Mouse (Mus musculus) forelimb bud, embryonic 11.5 days (tissue): ENCODE results near the gene Mapre3.
A peak's percentile ranks its signal among the peaks of the same experiment; 100 is the strongest.

ENCODE experiments used
- DNase-seq: peaks from one replicate; pipeline ENCODE4 v3.0.0-alpha.2; 2012; ENCODE audit warnings: low read depth, low spot score

Mapre3 gene

GRCm38 (mm10) chr5:30824124-30824988, 9.9 kb downstream of the Mapre3 start:
- no peak for DNase-seq

DNA sequence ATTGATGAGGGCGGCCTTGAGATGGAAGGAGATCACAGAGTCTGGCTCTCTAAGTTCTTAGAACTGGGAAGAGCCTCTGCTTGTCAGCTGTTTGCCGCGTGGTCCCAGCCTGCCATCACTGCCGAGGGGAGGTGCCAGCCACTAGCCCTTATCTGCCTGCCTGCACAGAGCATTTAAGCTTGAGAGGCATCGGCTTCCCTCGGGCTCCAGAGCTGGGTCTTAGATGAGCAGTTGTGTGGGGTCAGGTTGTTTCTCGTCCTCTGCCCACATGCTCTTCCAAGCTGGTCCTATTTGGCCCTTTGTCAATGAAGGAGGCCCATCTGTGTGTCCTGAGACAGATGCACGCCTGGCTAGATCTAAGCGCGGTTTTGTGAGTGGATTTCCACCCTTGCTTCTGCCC, 10.7 kb downstream of the Mapre3 start:
- no peak for DNase-seq

DNA sequence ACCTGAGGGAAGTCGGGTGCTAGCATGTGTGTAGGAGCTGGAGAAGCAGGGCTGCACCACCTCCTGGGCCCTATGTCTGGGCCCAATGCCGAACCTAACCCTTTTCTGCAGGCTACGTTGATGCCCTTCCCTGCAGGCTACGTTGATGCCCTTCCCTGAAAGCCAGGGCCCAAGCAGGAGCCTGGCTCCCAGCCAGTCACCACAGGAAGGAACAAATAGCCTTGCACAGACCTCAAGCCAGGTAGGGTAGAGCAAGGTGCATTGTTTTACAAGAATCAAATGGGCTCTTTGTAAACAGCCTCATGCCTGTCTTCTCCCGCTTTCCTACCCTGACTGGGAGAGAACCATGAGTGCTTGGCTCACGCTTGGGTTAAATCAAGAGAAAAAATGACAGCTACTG, 11.4 kb downstream of the Mapre3 start:
- DNase-seq: no peak

- DNase-seq: no peak
Observed at GRCm38 (mm10) chr5:30833416-30833815, 19.0 kb downstream of the Mapre3 start.

DNA sequence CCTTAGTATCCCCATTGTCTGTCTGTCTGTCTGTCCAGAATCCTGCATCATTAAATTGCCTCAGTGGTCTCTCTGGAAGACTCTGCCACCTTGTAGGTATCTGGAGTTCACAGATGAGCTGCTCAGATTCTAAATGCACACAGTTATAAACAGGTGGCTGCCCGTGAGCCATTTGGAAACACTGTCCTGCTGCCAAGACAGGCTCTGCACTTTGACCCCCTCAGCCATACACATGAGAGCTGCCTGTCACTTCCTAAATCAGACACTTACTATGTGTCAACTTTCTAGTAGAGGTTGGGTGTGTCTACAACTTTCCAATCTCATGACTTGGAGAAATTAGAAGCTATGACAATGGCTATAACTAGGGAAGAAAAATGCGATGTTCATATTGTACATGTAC, 25.3 kb downstream of the Mapre3 start:
- no peak for DNase-seq

DNA sequence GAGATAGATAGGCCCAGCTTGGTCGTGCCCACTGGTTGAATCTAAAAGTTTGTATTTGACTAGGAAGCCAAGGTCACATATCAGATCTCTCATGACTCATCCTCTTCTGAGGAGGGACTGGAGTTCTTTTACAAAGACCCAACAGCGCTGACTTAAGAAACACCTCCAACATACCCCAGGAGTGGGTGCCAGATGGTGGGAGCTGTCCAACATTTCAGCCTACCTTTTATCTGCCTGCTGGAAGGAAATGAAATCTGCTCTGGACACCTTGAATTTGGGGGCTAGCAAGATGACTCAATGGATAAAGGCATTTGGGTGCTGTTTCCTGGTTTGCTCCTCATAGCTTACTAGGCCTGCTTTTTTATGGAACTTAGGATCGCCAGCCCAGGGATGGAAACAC, 27.5 kb downstream of the Mapre3 start:
- DNase-seq: peak; percentile 12

DNA sequence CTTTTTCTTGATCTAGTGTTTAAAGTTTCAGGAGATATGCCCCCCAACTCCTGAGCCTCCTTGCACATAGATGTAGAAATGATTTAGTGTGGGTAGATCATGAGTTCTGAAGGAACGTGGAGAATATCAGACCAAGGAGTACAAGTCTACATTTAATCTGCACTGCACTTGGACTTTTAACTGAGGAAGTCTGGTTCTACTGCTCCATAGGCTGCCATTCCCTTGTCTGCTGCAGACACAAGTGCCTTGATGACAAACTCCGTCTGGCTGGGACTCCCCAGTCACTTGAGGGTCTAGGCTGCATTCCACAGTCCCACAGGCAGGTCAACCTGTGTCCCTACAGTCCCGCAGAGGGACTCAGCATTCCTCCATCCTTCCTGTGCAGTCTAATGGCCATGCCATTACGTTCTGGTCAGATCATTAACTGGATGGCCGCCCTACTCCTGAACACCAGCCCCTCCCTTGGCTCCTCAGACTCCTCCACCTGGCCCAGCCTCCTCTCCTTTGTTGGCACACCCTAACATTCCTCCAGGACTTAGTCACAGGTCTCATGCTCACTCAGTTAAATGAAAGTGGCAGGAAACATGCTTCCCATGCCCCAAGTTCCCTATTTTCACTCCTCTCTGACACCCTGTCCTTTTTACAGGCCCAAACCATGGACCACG, 35.6 kb downstream of the Mapre3 start:
- no peak for DNase-seq

DNA sequence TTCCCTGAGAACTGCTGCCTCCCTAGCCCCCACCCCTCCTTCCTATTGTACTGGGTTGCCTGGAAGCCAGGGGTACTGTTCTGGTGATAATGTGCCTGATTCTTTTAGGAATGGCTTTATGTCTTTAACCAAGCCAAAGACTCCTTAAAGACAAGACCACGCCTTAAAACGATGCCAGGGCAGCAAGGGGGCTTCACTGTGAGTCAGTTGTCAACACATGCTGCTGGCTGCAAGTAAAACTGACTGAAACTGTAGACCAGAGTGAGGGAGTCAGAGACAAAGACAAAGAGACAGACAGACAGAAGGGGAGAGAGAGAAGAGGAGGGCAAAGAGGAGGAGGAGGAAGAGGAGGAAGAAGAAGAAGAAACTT, 36.1 kb downstream of the Mapre3 start:
- no peak for DNase-seq

DNA sequence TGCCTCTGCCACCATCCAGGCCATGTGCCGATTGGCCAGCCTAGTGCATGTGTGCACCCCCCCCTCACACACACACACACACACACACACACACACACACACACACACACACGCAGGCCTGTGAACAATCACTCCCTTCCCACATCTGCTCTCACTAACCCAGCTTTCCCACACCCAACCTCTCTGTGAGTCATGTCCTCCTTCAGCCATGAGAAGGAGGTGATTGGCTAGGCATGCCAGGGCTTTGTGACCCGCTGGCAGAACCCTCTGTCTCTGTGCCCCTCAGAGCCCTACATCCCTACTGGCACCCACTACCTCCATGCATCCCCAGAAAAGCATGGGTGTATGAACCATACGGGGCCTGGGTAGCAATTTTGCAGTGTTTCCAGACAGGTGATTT, 39.1 kb downstream of the Mapre3 start:
- DNase-seq: no peak

DNA sequence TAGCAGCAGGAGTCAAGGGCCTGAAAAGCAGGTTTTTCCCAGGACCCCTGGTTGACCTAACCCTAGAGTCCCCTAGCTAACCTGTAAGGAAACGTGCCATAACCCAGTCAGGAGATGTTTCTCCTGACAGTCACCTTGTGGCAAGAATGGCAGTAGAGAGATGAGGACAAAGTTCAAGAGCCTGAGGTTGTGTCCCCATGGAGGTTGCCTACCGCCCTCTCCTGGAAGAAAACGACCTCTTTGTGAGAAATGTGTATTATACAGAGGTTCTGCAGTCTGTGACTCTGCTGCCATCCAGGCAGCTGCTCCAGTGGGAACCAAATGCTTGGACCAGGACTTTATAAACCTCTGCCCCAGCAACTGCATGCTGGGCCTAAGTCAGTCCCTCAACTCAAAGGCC, 41.2 kb downstream of the Mapre3 start:
- DNase-seq: no peak

- DNase-seq: no peak
Observed at GRCm38 (mm10) chr5:30856124-30856523, 41.7 kb downstream of the Mapre3 start.

- DNase-seq: no peak
Observed at GRCm38 (mm10) chr5:30863852-30864251, 49.4 kb downstream of the Mapre3 start.

- DNase-seq: no peak
Observed at GRCm38 (mm10) chr5:30864322-30864721, 49.9 kb downstream of the Mapre3 start.

DNA sequence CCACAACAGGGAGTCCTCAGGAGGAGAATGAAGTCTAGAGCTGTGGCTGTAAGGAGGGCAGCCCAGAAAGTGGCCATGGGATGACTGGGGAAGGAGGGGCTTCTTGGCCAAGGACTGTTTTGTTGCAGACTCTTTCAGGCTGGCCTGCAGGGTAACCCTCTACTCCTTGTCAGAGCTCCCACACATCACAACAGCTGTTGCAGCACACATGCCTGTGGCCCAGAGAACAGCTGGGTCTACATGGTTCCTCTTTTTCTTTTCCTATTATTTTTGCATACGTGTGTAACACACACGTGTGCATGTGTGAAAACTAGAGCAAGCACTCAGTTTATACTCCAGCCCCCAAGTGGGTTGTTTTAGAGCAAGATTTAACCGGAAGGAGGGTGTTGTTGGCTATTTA, 52.4 kb downstream of the Mapre3 start:
- no peak for DNase-seq

GRCm38 (mm10) chr5:30867712-30868111, 53.3 kb downstream of the Mapre3 start, which contains the start of gene Tmem214:
TSS of gene Tmem214 (plus strand) at chr5:30868012.
- DNase-seq: no peak

- peak; percentile 35 for DNase-seq
Observed at GRCm38 (mm10) chr5:30868981-30869380, 54.5 kb downstream of the Mapre3 start.

DNA sequence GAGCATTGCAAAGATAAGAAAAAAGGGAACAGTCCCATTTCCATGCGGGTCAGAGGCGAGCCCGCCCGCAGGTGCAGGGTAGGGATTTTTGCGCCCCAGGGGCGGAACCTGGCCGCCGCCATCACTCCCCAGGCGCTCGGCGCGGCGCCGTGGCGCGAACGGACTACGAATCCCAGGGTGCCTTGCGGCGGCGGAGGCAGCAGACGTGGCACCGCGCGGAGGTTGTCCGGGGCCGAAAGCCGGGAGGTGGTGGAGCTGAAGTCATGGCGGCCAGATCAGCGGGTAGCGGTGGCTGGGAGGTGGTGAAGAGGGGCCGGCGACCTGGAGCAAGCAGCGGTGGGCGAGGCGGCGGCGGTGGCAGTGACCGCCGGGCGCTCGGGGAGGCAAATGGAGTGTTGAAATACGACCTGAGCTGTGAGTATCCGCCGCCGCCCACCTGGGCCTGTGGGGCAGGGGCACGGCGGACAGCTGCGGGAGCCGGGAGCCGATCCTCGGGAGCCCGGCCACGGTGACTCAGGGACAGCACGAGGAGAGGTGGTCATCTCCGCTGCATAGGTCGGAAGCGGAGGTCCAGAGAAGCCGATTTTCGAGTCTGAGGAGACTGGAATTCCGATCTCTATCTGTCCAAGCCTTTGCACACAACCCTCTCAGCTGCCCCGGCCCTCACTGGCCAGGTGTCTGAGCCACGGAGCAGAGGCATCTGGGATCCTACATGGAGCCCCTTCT, 55.1 kb downstream of the Mapre3 start:
- DNase-seq: peak; percentile 87

DNA sequence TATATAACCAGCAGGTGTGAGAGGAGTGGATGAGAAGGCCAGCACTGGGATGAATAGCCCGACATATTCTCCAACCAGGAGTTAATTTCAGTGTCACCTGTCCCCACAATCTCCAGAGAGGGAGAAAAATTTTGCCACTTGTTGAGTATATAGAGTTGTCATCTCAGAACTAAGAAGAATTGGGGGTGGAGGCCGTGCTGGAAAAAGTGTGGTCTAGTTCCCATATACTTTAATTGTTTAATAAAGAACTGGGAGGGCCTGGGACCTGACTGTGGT, 55.6 kb downstream of the Mapre3 start:
- DNase-seq: no peak

- DNase-seq: no peak
Observed at GRCm38 (mm10) chr5:30872574-30872973, 58.1 kb downstream of the Mapre3 start.

DNA sequence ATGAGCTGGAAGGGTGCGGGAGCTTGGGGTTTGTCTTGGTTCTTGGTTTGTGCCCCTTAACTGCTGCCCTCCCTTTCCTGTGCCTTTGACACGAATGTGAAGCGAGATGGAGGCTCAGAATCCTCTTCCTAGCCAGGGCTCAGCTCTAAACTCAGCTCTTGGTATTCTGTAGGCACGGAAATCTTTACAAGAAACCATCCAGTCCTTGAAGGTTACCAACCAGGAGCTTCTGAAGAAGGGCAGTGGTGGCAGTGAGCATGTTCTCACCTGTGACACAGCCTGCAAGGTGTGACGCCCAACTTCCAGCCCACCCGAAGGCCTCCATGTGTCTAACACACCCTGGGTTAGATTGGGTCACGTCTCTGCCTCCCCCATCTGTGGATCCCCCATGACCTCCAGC, 59.9 kb downstream of the Mapre3 start:
- no peak for DNase-seq

- peak; percentile 69 for DNase-seq
Observed at GRCm38 (mm10) chr5:30878616-30879015, 64.2 kb downstream of the Mapre3 start.

DNA sequence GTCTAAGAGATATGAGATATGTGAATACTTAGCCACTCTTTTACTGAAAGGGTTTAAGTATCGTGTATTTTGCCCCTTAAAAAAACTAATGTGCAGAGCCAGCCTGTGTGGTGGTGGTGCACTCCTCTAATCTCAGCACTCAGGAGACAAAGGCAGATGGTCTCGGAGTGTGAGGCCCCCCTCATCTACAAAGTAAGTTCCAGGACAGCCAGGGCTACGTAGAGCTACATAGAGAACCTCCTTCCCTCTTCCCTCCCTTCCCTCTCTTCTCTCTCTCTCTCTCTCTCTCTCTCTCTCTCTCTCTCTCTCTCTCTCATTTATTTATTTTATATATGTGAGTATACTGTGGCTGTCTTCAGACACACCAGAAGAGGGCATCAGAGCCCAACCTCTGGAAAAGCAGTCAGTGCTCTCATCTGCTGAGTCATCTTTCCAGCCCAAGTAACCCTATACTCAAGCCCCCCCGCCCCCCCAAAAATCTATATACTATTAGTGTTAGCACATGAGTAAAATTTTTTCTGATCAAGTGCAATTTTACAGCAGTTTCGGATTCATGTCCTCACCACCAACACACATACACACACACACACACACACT, 65.0 kb downstream of the Mapre3 start:
- DNase-seq: no peak
